Mouse (Mus musculus): ENCODE results near the gene Ptgds. TPM values are rescaled to one million over a fixed set of nuclear protein-coding genes. Genes with fewer than 3 reads are reported as not detected.

Ptgds gene
- polyA plus RNA-seq, 1 experiment from 2014 or later: 6.2 TPM

GRCm38 (mm10) chr2:25460135-25460534 is 9.7 kb downstream of the Ptgds start:
- H3K4me2 ChIP-seq (ENCODE audit: low read length): peak overlapping the region; percentile 83
- H3K36me3 ChIP-seq (ENCODE audit: control insufficient read depth, insufficient read depth, low read length): 0 out of 2 replicates have a peak, but pooled peaks cover 5% of the 10 kb centered on the region

GRCm38 (mm10) chr2:25458911-25459310 is 10.9 kb downstream of the Ptgds start:
- Histone ChIP-seq H3K4me1 (replicated peaks; ENCODE audit: control insufficient read depth, insufficient read depth, low read length) (peaks cover 16% of the 10 kb centered on the region; the same call in 1 of the 2 replicates), H3K4me3 (ENCODE audit: low read depth, low read length) (no peak overlapping the region), H3K27me3 (replicated peaks; ENCODE audit: control insufficient read depth, insufficient read depth, low read length) (no peaks in the 10 kb centered on the region), H3K36me3 (ENCODE audit: control insufficient read depth, insufficient read depth, low read length) (0 out of 2 replicates have a peak, but pooled peaks cover 5% of the 10 kb centered on the region), H3K9me3 (ENCODE audit: control insufficient read depth, low read length) (no peaks in the 10 kb centered on the region), H3K27ac (ENCODE audit: low read depth) (no peak overlapping the region), H3K9ac (ENCODE audit: low read length) (no peak overlapping the region), H3K4me2 (ENCODE audit: low read length) (no peak overlapping the region)
- DNase-seq (ENCODE audit: low spot score): no peak
- ATAC-seq (replicated peaks; ENCODE audit: low FRiP score, low TSS enrichment, low read depth): no peak
- 77% methylated on average over 5 of the region's 5 CpGs for WGBS

More at GRCm38 (mm10) chr2:25460135-25460534, 9.7 kb downstream of the Ptgds start:
- Histone ChIP-seq H3K4me3 (ENCODE audit: low read depth, low read length) (peak overlapping the region; percentile 76), H3K4me1 (replicated peaks; ENCODE audit: control insufficient read depth, insufficient read depth, low read length) (peaks cover 16% of the 10 kb centered on the region; the same call in 1 of the 2 replicates), H3K27ac (ENCODE audit: low read depth) (peak overlapping the region; percentile 77; the same call in 1 of the 2 replicates), H3K9me3 (ENCODE audit: control insufficient read depth, low read length) (no peaks in the 10 kb centered on the region), H3K9ac (ENCODE audit: low read length) (peak overlapping the region; percentile 54), H3K27me3 (replicated peaks; ENCODE audit: control insufficient read depth, insufficient read depth, low read length) (no peaks in the 10 kb centered on the region)
- ATAC-seq (replicated peaks; ENCODE audit: low FRiP score, low TSS enrichment, low read depth): peak; percentile 7; the same call in 1 of the 2 replicates
- no peak for DNase-seq (ENCODE audit: low spot score)
- WGBS: 32% methylated on average over 5 of the region's 5 CpGs

GRCm38 (mm10) chr2:25457022-25457896 is 12.6 kb downstream of the Ptgds start:
- DNase-seq (ENCODE audit: low spot score) (no peak), ATAC-seq (replicated peaks; ENCODE audit: low FRiP score, low TSS enrichment, low read depth) (no peak)
- no peaks in the 10 kb centered on the region for H3K27me3 ChIP-seq (replicated peaks; ENCODE audit: control insufficient read depth, insufficient read depth, low read length)
- no peak overlapping the region for H3K9ac ChIP-seq (ENCODE audit: low read length)
- no peak overlapping the region for H3K27ac ChIP-seq (ENCODE audit: low read depth)
- 84% methylated on average over 9 of the region's 9 CpGs for WGBS
- no peak overlapping the region for H3K4me2 ChIP-seq (ENCODE audit: low read length)
- no peak overlapping the region for H3K4me3 ChIP-seq (ENCODE audit: low read depth, low read length)
- H3K4me1 ChIP-seq (replicated peaks; ENCODE audit: control insufficient read depth, insufficient read depth, low read length): peaks cover 16% of the 10 kb centered on the region; the same call in 1 of the 2 replicates
- H3K9me3 ChIP-seq (ENCODE audit: control insufficient read depth, low read length): no peaks in the 10 kb centered on the region
- H3K36me3 ChIP-seq (ENCODE audit: control insufficient read depth, insufficient read depth, low read length): 0 out of 2 replicates have a peak, but pooled peaks cover 5% of the 10 kb centered on the region

GRCm38 (mm10) chr2:25456205-25456953 is 13.5 kb downstream of the Ptgds start, which contains the start of gene Clic3:
Clic3 (plus strand) TSS chr2:25456838.
- Histone ChIP-seq H3K4me2 (ENCODE audit: low read length) (no peak within 1 kb of the TSS), H3K9me3 (ENCODE audit: control insufficient read depth, low read length) (no peaks in the 10 kb centered on the region), H3K4me3 (ENCODE audit: low read depth, low read length) (no peak within 1 kb of the TSS), H3K27ac (ENCODE audit: low read depth) (no peak within 1 kb of the TSS), H3K4me1 (replicated peaks; ENCODE audit: control insufficient read depth, insufficient read depth, low read length) (peaks cover 13% of the 10 kb centered on the region; the same call in 1 of the 2 replicates), H3K36me3 (ENCODE audit: control insufficient read depth, insufficient read depth, low read length) (0 out of 2 replicates have a peak, but pooled peaks cover 5% of the 10 kb centered on the region), H3K9ac (ENCODE audit: low read length) (no peak within 1 kb of the TSS), H3K27me3 (replicated peaks; ENCODE audit: control insufficient read depth, insufficient read depth, low read length) (no peaks in the 10 kb centered on the region)
- 49% methylated on average over 14 of the region's 14 CpGs for WGBS
- ATAC-seq (replicated peaks; ENCODE audit: low FRiP score, low TSS enrichment, low read depth) (0 out of 2 replicates have a peak, but pooled peaks have one; percentile 13), DNase-seq (ENCODE audit: low spot score) (no peak)

- no peaks in the 10 kb centered on the region for H3K4me1 ChIP-seq (replicated peaks; ENCODE audit: control insufficient read depth, insufficient read depth, low read length)
- H3K9me3 ChIP-seq (ENCODE audit: control insufficient read depth, low read length): no peaks in the 10 kb centered on the region
- no peak overlapping the region for H3K4me2 ChIP-seq (ENCODE audit: low read length)
- no peak for DNase-seq (ENCODE audit: low spot score)
- H3K36me3 ChIP-seq (ENCODE audit: control insufficient read depth, insufficient read depth, low read length): no peaks in the 10 kb centered on the region
- no peak overlapping the region for H3K27ac ChIP-seq (ENCODE audit: low read depth)
- no peak overlapping the region for H3K4me3 ChIP-seq (ENCODE audit: low read depth, low read length)
- no peak for ATAC-seq (replicated peaks; ENCODE audit: low FRiP score, low TSS enrichment, low read depth)
- H3K27me3 ChIP-seq (replicated peaks; ENCODE audit: control insufficient read depth, insufficient read depth, low read length): no peaks in the 10 kb centered on the region
- no peak overlapping the region for H3K9ac ChIP-seq (ENCODE audit: low read length)
- 33% methylated on average over 1 of the region's 1 CpGs for WGBS
Observed at GRCm38 (mm10) chr2:25452951-25453350, 16.9 kb downstream of the Ptgds start.

GRCm38 (mm10) chr2:25450853-25451647 is 18.8 kb downstream of the Ptgds start:
- no peak overlapping the region for H3K9ac ChIP-seq (ENCODE audit: low read length)
- H3K4me1 ChIP-seq (replicated peaks; ENCODE audit: control insufficient read depth, insufficient read depth, low read length): no peaks in the 10 kb centered on the region
- no peak for DNase-seq (ENCODE audit: low spot score)
- no peaks in the 10 kb centered on the region for H3K36me3 ChIP-seq (ENCODE audit: control insufficient read depth, insufficient read depth, low read length)
- no peak overlapping the region for H3K4me2 ChIP-seq (ENCODE audit: low read length)
- ATAC-seq (replicated peaks; ENCODE audit: low FRiP score, low TSS enrichment, low read depth): no peak
- H3K27ac ChIP-seq (ENCODE audit: low read depth): no peak overlapping the region
- no peak overlapping the region for H3K4me3 ChIP-seq (ENCODE audit: low read depth, low read length)
- H3K9me3 ChIP-seq (ENCODE audit: control insufficient read depth, low read length): no peaks in the 10 kb centered on the region
- no peaks in the 10 kb centered on the region for H3K27me3 ChIP-seq (replicated peaks; ENCODE audit: control insufficient read depth, insufficient read depth, low read length)
- WGBS: 80% methylated on average over 8 of the region's 8 CpGs

- DNase-seq (ENCODE audit: low spot score) (no peak), ATAC-seq (replicated peaks; ENCODE audit: low FRiP score, low TSS enrichment, low read depth) (no peak)
- Histone ChIP-seq H3K9ac (ENCODE audit: low read length) (no peak overlapping the region), H3K36me3 (ENCODE audit: control insufficient read depth, insufficient read depth, low read length) (0 out of 2 replicates have a peak, but pooled peaks cover 6% of the 10 kb centered on the region), H3K4me3 (ENCODE audit: low read depth, low read length) (no peak overlapping the region), H3K27ac (ENCODE audit: low read depth) (no peak overlapping the region), H3K4me1 (replicated peaks; ENCODE audit: control insufficient read depth, insufficient read depth, low read length) (no peaks in the 10 kb centered on the region), H3K4me2 (ENCODE audit: low read length) (no peak overlapping the region), H3K27me3 (replicated peaks; ENCODE audit: control insufficient read depth, insufficient read depth, low read length) (no peaks in the 10 kb centered on the region), H3K9me3 (ENCODE audit: control insufficient read depth, low read length) (no peaks in the 10 kb centered on the region)
- WGBS: 88% methylated on average over 14 of the region's 14 CpGs
Observed at GRCm38 (mm10) chr2:25442682-25443081, 27.2 kb downstream of the Ptgds start.

- Histone ChIP-seq H3K27ac (ENCODE audit: low read depth) (no peak overlapping the region), H3K9me3 (ENCODE audit: control insufficient read depth, low read length) (no peaks in the 10 kb centered on the region), H3K36me3 (ENCODE audit: control insufficient read depth, insufficient read depth, low read length) (0 out of 2 replicates have a peak, but pooled peaks cover 6% of the 10 kb centered on the region), H3K9ac (ENCODE audit: low read length) (no peak overlapping the region), H3K4me2 (ENCODE audit: low read length) (no peak overlapping the region), H3K4me3 (ENCODE audit: low read depth, low read length) (no peak overlapping the region), H3K4me1 (replicated peaks; ENCODE audit: control insufficient read depth, insufficient read depth, low read length) (no peaks in the 10 kb centered on the region), H3K27me3 (replicated peaks; ENCODE audit: control insufficient read depth, insufficient read depth, low read length) (no peaks in the 10 kb centered on the region)
- WGBS: 86% methylated on average over 20 of the region's 20 CpGs
- DNase-seq (ENCODE audit: low spot score): no peak
- no peak for ATAC-seq (replicated peaks; ENCODE audit: low FRiP score, low TSS enrichment, low read depth)
Observed at GRCm38 (mm10) chr2:25441067-25441466, 28.8 kb downstream of the Ptgds start.
